Mouse (Mus musculus) cerebellum, postnatal 4 days (tissue): Measurements from ENCODE around the gene Iqgap1.
A peak's percentile ranks its signal among the peaks of the same experiment; 100 is the strongest.

Source experiments
- DNase-seq, 2 experiments: peaks; one replicate each; pipeline ENCODE4 v3.0.0; 2022; ENCODE audit warnings: low spot score in 2 of 2, mixed read lengths in 1 of 2

Gene Iqgap1

GRCm38 (mm10) chr7:80825843-80826403 lies at the start of gene Iqgap1:
Gene Iqgap1, minus strand, starts transcription at chr7:80825974.
- DNase-seq = no peak

- DNase-seq = no peak
Observed at GRCm38 (mm10) chr7:80873631-80874030, 47.9 kb upstream of the Iqgap1 start.

GRCm38 (mm10) chr7:80873038-80873437 lies 47.3 kb upstream of the Iqgap1 start:
- no peak for DNase-seq

GRCm38 (mm10) chr7:80868686-80869085 lies 42.9 kb upstream of the Iqgap1 start:
- DNase-seq = no peak

- DNase-seq = no peak
Observed at GRCm38 (mm10) chr7:80866514-80867147, 40.9 kb upstream of the Iqgap1 start.

- no peak for DNase-seq
Observed at GRCm38 (mm10) chr7:80865521-80865920, 39.7 kb upstream of the Iqgap1 start.

- no peak for DNase-seq
Observed at GRCm38 (mm10) chr7:80864831-80865230, 39.1 kb upstream of the Iqgap1 start.

- no peak for DNase-seq
Observed at GRCm38 (mm10) chr7:80864151-80864550, 38.4 kb upstream of the Iqgap1 start.

GRCm38 (mm10) chr7:80863520-80863919 lies 37.7 kb upstream of the Iqgap1 start:
- no peak for DNase-seq

- no peak for DNase-seq
Observed at GRCm38 (mm10) chr7:80862475-80862874, 36.7 kb upstream of the Iqgap1 start.

- DNase-seq = peak; percentile 53 to 85
Observed at GRCm38 (mm10) chr7:80860729-80861274, 35.0 kb upstream of the Iqgap1 start, which contains the start of gene Zscan2. Gene Zscan2, plus strand, starts transcription at chr7:80860920.

GRCm38 (mm10) chr7:80860227-80860626 lies 34.5 kb upstream of the Iqgap1 start:
- DNase-seq = peak in 1 of 2 experiments; percentile 25

GRCm38 (mm10) chr7:80857181-80857580 lies 31.4 kb upstream of the Iqgap1 start:
- DNase-seq = peak; percentile 52 to 76

- no peak for DNase-seq
Observed at GRCm38 (mm10) chr7:80855316-80855715, 29.5 kb upstream of the Iqgap1 start.

GRCm38 (mm10) chr7:80853218-80853617 lies 27.4 kb upstream of the Iqgap1 start:
- no peak for DNase-seq

- DNase-seq = no peak
Observed at GRCm38 (mm10) chr7:80850520-80850919, 24.7 kb upstream of the Iqgap1 start.

GRCm38 (mm10) chr7:80849710-80850109 lies 23.9 kb upstream of the Iqgap1 start:
- no peak for DNase-seq

GRCm38 (mm10) chr7:80849267-80849666 lies 23.5 kb upstream of the Iqgap1 start:
- no peak for DNase-seq

GRCm38 (mm10) chr7:80846709-80847108 lies 20.9 kb upstream of the Iqgap1 start:
- no peak for DNase-seq

- no peak for DNase-seq
Observed at GRCm38 (mm10) chr7:80846280-80846678, 20.5 kb upstream of the Iqgap1 start.

GRCm38 (mm10) chr7:80845621-80846279 lies 20.0 kb upstream of the Iqgap1 start:
- no peak for DNase-seq

GRCm38 (mm10) chr7:80844691-80845090 lies 18.9 kb upstream of the Iqgap1 start:
- no peak for DNase-seq
